Mouse (Mus musculus): ENCODE measurements around the gene Trim27. TPM values are rescaled to one million over a fixed set of nuclear protein-coding genes. Genes with fewer than 3 reads are reported as not detected.

Trim27 gene
- total RNA-seq (2023): 77.4 TPM

GRCm38 (mm10) chr13:21179367-21179723 is at the start of gene Trim27:
Gene Trim27 (plus strand): TSS chr13:21179445.

DNA sequence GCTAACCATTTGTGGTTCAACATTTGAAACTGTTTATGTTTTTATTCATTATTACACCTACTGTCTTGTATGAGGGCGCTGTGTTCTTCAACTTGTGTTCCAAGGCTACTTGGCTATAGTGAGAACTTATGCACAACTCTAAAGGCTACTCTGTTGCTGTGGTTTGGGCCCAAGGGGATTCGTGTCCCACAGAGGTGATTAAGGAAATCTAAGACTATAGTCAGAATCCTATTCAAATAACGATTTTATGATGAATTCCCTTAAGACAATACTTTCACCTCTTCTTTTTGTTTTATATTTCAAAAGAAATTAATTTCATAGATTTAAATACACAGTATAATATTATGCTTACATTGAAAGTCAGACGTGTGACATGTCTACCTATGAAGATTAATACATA is 33.5 kb upstream of the Trim27 start, which contains the start of gene Olfr1368:
Olfr1368 (minus strand) TSS at position 101 of the 400 bp plus-strand sequence.

Other genes starting within 250 kb of the Trim27 start
- gene Olfr1370, start 104.5 kb upstream of the Trim27 start, total RNA-seq (2023): not detected
- gene Olfr1369-ps1, start 68.0 kb upstream of the Trim27 start, total RNA-seq (2023): 0.15 TPM
- gene Olfr263, start 49.8 kb upstream of the Trim27 start, total RNA-seq (2023): not detected
- not detected for gene Olfr1368, start 33.6 kb upstream of the Trim27 start, total RNA-seq (2023)
- not detected for gene Gpx5, start 113.3 kb downstream of the Trim27 start, total RNA-seq (2023)
- gene Gpx6, start 132.7 kb downstream of the Trim27 start, total RNA-seq (2023): not detected
- gene Olfr1367, start 167.5 kb downstream of the Trim27 start, total RNA-seq (2023): not detected
- gene Zscan12, start 183.4 kb downstream of the Trim27 start, total RNA-seq (2023): 5.4 TPM
- gene Zkscan3, start 223.3 kb downstream of the Trim27 start, total RNA-seq (2023): 47.9 TPM